Mouse (Mus musculus) ovary, postnatal 14 days (tissue): ENCODE results near the gene Meaf6.

Experiments used
- DNase-seq: peaks from one replicate; pipeline ENCODE4 v3.0.0; 2022; ENCODE audit warnings: low spot score

Gene Meaf6

DNA sequence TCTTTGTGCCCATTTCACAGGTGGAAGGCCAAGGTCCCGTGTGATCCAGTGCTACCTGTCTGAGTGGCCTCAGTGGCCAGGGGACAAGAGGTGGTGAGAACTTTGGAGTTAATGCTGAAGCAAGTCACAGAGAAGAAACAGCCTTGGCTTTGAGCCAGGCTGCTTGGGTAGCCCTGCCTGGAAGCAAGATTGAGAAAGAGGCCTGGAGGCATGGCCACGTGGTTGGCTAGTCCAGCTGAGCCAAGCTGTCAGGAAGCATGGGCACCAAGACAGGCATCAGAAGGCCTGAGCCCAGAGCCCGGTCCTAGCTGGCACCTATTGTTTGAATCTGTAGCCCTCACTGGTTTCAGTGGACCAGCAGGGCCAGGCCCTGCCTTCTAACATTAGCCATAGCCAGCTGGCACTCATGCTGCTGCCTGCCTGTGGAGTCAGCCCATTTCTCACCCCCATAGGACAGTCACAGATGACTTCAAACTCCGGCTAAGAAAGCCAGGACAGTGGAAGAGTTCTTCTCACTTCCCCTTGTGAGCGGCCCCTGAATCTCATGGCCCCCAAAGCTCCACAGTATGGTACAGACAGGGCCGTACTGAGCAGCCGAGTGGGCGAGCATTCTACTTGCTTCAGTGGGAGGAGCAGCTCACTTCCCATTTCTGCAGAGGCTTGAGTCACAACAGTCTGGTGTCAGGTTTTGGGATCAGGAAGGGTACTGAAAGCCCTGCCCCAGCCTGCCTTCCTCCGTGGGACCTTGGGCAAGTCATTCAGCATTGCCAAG, 31.3 kb downstream of the Meaf6 start:
- DNase-seq: peak; percentile 35

DNA sequence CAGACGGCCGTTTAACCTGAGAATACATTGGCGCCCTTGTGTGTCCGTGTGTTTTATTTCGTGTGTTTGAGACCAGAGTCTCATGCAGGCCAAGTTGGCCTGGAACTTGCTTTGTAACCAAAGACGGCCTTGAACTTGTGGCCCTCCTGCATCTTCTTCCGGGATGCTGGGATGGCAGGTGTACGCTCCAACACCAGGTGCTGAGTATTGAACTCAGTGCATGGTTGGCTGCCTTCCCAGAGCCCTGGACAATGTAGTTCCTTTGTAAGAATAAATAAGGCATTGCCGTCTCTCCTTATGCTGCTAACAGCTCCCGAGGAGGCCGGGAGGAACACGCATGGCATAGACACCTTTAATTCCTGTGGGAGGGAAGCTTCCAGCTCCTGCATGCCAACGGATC, 32.0 kb downstream of the Meaf6 start:
- DNase-seq: no peak

GRCm38 (mm10) chr4:125117902-125118320, 33.0 kb downstream of the Meaf6 start:
- no peak for DNase-seq

- DNase-seq: no peak
Measured at GRCm38 (mm10) chr4:125119070-125119469, 34.1 kb downstream of the Meaf6 start.

GRCm38 (mm10) chr4:125119721-125120120, 34.8 kb downstream of the Meaf6 start:
- no peak for DNase-seq

DNA sequence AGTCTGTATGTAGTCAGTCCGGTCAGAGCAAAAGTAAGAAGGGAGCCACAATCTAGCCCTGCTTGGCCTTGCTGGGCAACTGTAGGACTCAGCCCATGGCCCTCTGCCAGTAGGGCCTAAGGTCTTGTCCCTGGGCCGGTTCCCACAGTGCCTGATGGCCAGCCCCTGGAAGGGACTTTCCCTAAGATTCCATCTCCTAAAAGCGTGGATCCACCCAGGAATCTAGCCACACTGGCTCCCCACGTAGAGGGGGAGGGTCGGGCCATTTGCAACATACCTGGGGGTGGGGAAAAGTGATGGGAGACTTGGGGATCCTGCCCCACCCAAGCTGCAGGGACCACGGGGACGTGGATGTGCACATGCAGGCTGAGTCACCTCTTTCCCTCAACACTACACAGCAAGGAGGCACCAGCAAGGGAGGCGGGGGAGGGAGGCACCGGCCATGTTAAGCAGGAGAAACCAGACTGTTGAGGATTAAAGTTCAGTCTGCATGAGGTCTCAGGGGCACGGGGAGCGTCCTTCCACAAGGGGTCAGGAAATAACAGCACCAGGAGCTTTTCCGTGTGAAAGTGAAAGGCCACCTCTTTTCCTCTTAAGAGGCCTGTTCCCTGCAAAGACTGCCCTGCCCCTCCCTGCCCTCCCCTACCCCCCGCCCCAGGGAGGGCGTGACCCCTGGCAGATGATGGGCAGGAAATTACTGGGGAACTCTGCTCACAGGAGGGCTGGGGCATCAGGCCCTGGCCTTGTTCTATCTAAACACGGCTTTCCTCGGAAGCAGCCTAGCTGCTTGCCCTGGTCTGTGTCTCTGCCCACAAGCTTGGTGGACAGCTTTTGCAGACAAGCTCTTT, 37.7 kb downstream of the Meaf6 start:
- DNase-seq: peak; percentile 42

DNA sequence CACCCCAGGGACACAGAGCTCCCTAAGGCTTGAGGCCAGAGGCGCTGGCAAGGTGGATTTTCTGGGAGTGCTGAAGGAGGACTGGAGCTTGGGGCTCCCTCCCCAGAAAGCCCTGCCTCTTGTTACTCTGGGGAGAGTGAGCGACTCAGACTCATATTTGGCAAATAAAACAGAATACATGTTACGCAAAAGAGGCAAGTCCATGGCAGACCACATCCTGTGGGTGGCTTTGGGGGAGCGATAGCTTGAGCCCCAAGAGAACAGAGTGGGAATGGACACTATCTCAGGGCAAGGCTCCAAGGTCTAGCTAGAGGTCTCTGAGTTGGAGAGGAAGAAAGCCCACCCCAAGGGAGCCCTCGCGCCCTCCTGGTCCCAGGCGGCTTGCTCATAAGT, 38.3 kb downstream of the Meaf6 start:
- no peak for DNase-seq

DNA sequence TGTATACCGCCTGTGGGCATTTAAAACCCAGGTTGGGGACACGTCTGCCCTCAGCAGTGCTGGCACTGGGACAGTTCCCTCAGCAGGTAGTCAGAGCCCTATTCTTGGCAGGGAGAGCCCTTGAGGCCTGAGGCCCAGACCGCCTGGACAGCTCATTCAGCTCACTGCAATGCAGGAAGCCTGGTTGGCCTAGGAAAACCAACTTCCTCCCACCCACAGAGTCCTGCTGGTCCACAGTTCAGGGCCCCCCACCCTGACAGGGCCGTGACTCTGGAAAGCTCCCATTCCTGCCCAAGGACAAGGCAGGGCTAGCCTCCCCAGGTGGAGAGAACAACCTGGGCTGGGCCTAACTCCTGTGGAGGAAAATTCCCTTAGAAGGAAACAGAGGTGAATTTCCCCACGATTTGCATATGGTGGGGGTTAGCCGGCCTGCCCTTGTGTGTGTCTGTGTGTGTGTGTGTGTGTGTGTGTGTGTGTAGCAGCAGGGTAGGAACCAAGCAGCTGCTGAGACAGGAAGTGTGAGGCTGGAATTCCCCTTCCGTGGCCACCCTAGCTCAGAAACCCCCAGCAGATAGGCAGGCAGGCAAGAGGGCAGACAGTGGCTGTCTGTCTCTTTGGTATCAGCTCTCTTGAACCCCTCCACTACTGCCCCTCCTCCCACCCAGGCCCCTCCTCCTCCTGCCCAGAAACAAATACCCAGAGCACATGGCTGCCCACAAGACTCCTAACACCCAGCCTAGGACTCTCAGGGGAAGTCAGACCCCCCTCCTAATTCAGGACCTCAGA, 39.7 kb downstream of the Meaf6 start:
- DNase-seq: no peak

DNA sequence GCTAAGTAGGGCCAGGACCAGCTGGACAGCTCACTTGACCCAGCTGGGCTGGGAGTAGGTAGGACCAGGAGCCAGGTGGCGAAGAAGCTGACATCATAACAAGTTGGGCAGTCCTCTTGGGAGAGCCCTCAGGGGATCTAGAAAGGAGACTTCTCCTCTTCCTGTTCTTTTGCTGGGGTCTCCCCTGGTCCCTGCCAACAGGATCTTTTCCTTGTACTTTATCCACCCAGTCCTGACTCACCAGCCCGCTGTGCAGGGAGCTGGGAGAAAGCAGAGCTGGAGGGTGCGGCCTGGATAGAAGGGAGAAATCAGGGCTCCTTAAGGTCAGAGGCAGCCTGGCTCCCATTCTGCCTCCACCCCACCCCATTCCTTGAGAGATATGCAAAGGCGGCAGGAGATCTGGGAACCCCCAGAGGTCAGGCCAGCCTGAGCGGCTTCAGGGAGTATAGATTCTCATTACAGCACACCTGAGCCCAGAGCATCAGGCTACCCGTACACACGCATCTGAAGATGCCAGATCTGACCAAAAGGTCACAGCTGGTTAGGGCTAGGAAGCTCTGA, 40.5 kb downstream of the Meaf6 start:
- DNase-seq: no peak

GRCm38 (mm10) chr4:125126186-125126585, 41.3 kb downstream of the Meaf6 start:
- no peak for DNase-seq

DNA sequence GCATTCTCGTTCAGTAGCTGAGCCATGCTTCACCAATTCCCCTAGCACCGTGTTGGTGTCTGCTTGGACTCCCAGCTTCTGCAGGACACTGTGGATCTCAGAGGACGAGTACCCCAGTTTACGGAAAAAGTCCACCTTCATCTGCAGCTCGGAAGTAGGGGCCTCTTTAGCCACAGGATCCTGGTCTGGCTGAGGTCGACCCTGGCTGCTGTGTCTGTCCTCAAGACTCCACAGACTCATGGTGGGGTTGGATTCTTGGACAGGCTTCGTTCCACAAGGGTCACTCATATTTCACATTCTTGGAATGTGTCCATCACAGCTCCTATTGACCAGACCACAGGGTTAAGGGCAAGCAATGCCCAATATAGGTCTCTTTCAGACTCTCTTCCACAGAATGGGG, 41.8 kb downstream of the Meaf6 start:
- DNase-seq: no peak

GRCm38 (mm10) chr4:125127305-125128084, 42.6 kb downstream of the Meaf6 start, which contains the start of gene Zc3h12a:
Gene Zc3h12a (minus strand): TSS chr4:125127840.
- DNase-seq: peak; percentile 82

- no peak for DNase-seq
Measured at GRCm38 (mm10) chr4:125131493-125131892, 46.6 kb downstream of the Meaf6 start.

DNA sequence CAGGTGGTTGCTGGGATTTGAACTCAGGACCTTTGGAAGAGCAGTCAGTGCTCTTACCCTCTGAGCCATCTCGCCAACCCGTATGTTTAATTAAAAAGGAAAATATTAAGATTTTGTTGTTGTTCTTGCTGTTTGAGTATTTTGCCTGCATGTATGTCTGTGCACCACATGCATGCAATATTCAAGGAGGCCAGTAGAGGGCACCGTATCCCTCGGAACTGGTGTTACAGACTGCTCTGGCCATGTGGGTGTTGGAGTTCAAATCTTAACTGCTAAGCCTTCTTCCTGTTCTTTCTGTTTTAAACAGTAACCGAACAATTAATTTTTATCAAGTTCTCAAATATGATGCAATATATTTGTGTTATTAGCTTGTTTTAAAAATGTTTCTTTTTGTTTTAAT, 47.5 kb downstream of the Meaf6 start:
- peak; percentile 52 for DNase-seq

- no peak for DNase-seq
Measured at GRCm38 (mm10) chr4:125134192-125134591, 49.3 kb downstream of the Meaf6 start.

- DNase-seq: no peak
Measured at GRCm38 (mm10) chr4:125134631-125135030, 49.7 kb downstream of the Meaf6 start.

DNA sequence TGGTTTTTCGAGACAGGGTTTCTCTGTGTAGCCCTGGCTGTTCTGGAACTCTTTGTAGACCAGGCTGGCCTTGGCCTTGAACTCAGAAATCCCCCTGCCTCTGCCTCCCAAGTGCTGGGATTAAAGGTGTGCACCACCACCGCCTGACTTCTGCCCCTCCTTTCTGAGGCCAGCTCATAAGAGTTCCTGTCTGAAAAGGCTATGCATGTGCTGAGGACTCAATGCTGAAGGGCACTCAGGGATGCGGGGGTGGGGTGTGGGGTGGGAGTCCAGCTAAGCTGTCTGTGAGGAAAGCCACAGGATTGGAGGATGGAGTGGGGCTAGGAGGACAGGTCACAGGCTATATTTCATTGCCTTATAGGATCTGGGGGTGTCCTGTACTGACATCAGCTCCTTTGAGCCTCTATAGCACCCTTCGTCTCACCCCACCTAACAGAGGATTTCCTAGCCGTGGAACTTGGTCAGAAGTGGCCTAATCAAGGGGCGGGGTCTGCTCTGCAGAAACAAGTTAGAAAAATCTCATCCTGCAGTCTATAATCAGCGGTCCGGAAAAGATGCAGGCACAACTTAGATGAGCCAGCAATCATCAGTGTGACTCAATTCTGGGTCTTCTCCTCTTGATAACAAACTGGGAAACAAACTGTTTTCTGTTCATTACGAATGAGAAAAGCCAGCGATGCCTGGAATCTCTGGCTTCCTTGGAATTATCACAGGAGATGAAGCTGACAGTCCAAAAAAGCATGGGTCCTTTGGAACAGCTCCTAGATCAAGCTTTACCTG, 50.3 kb downstream of the Meaf6 start:
- no peak for DNase-seq

GRCm38 (mm10) chr4:125136303-125136888, 51.5 kb downstream of the Meaf6 start:
- no peak for DNase-seq

DNA sequence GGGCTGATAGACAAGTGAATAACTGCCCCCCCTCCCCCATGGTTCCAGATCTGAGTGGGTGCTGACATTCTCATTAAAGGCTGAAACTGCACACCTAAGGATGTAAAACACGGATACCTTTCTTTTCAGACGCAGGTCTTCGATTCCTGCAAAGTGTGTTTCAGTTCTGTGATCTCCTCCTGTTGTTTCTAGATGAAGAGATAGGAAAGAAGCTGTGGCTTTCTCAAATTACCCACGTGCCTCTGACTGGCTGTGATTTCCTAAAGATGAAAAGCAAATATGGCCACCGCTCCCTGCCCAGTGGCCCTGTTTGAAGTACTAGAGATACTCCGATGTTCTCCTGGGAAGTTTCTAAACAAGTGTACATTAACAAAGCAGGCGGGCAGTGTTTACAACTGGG, 53.4 kb downstream of the Meaf6 start:
- no peak for DNase-seq

DNA sequence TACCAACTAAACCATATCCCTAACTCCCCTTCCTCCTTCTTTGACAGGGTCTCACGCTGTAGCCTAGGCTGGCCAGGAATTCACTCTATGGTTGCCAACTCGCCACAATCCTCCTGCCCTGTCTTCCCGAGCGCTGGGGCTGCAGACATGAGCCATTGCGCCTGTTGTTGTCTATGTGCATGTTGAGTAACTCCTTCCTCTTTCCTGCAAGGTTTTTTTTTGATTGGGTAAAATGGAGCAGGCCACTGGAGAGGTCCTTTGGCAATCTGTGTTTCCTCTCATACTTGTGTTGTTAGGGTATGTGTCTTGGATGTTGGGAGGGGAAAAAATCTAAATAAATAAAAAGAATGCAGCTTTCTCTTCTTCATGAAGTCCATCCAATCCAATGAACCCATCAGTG, 59.3 kb downstream of the Meaf6 start:
- no peak for DNase-seq
